Comparison of ENCODE assay signal across 17 mouse cellular contexts in genomic region chr16:94223363-94223720, GRCm38 (mm10).
DNase-seq lines count a peak whose midpoint lies in the region; ATAC-seq lines count a peak whose summit lies in the region.
"Had no signal": no experiment of that assay in that cellular context is flagged by ENCODE, and none has a peak within 500 bp of the region (broad histone marks: within the 10 kb centered on the region; RNA-seq: fewer than 3 reads in every experiment).

No protein-coding gene starts in this region.

- no peaks in the 10 kb centered on the region for H3K9me3 ChIP-seq in kidney, embryonic 15.5 days (replicated peaks)
- H3K9me3 ChIP-seq: embryonic facial prominence, embryonic 15.5 days; forebrain, embryonic 10.5 days; hindbrain, embryonic 13.5 days; neural tube, embryonic 13.5 days had no signal

- H3K27ac ChIP-seq in kidney, embryonic 15.5 days: peak overlapping the region; percentile 75
- H3K27ac ChIP-seq: embryonic facial prominence, embryonic 15.5 days; forebrain, embryonic 10.5 days; hindbrain, embryonic 13.5 days; neural tube, embryonic 13.5 days had no signal

- H3K27me3 ChIP-seq in kidney, embryonic 15.5 days: no peaks in the 10 kb centered on the region

- no peaks in the 10 kb centered on the region for H3K36me3 ChIP-seq in kidney, embryonic 15.5 days
- H3K36me3 ChIP-seq: embryonic facial prominence, embryonic 15.5 days; forebrain, embryonic 10.5 days; hindbrain, embryonic 13.5 days; neural tube, embryonic 13.5 days had no signal

- H3K4me1 ChIP-seq in kidney, embryonic 15.5 days: peaks cover 54% of the 10 kb centered on the region

- WGBS in kidney, embryonic 15.5 days: 52% methylated on average over 8 of the region's 8 CpGs

- ATAC-seq in kidney, embryonic 15.5 days (replicated peaks; ENCODE audit: low FRiP score): no peak
- ATAC-seq in granulocyte monocyte progenitor cell, adult 5-6 weeks (replicated peaks; ENCODE audit: poor library complexity, severe bottlenecking): peak; percentile 68
- peak; percentile 58 for ATAC-seq in neutrophil, adult 5-6 weeks (ENCODE audit: extremely low read depth, insufficient number of reproducible peaks, low FRiP score, poor library complexity, severe bottlenecking)

- DNase-seq in kidney, postnatal 14 days: no peak
- peak; percentile 92 for DNase-seq in A20 (ENCODE audit: low read depth, low spot score)
- DNase-seq in testis, postnatal 10 days (ENCODE audit: low spot score): no peak
- no peak for DNase-seq in urinary bladder, postnatal 4 days (ENCODE audit: low spot score in 2 of 2)
- DNase-seq: adrenal gland, postnatal 25 days; cerebellum, adult 9-10 months; gastrocnemius, postnatal 10 days; layer of hippocampus, adult 9-11 months; right cerebral cortex, postnatal 25 days; thymus, postnatal 14 days had no signal

- H3K9ac ChIP-seq in kidney, embryonic 15.5 days: no peak overlapping the region
- H3K9ac ChIP-seq: embryonic facial prominence, embryonic 15.5 days; hindbrain, embryonic 13.5 days; neural tube, embryonic 13.5 days had no signal

- no peak overlapping the region for H3K4me3 ChIP-seq in kidney, embryonic 15.5 days (replicated peaks)
- H3K4me3 ChIP-seq: embryonic facial prominence, embryonic 15.5 days; forebrain, embryonic 10.5 days; hindbrain, embryonic 13.5 days; neural tube, embryonic 13.5 days had no signal

- H3K4me2 ChIP-seq in kidney, embryonic 15.5 days: no peak overlapping the region
- H3K4me2 ChIP-seq: embryonic facial prominence, embryonic 15.5 days; hindbrain, embryonic 13.5 days; neural tube, embryonic 13.5 days had no signal
